Mouse (Mus musculus) right cerebral cortex, postnatal 10 days (tissue): ENCODE results near the gene Bod1.

Experiments
- DNase-seq, 2 experiments: peaks; one replicate each; pipeline ENCODE4 v3.0.0; 2021; ENCODE audit warnings: low spot score in 2 of 2

The Bod1 gene

GRCm38 (mm10) chr11:31669172-31669869 is 2.4 kb downstream of the Bod1 start:
- no peak for DNase-seq

GRCm38 (mm10) chr11:31664186-31664585 is 7.5 kb downstream of the Bod1 start:
- DNase-seq = no peak

DNA sequence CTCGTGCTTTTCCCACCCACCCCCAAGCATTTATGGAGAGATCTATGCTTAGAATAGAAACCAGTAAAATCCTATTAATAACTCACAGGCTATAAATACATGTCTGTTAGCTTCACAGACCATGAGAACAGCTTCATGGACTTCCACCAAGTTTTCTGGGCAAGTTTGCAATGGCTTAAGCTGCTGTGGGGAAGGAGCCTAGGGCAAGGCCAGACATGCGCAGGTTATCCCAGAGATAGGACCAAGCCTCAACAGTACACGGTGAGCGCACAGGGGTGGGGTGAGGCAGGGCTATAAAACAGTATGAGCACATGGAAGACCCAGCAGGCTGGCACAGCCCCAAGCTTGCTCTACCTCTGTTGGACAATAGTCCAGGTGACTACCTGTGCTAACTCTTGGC is 8.2 kb downstream of the Bod1 start:
- DNase-seq = peak in 1 of 2 experiments; percentile 53

GRCm38 (mm10) chr11:31662872-31663446 is 8.7 kb downstream of the Bod1 start:
- no peak for DNase-seq

- DNase-seq = no peak
Measured at GRCm38 (mm10) chr11:31662214-31662613, 9.5 kb downstream of the Bod1 start.

DNA sequence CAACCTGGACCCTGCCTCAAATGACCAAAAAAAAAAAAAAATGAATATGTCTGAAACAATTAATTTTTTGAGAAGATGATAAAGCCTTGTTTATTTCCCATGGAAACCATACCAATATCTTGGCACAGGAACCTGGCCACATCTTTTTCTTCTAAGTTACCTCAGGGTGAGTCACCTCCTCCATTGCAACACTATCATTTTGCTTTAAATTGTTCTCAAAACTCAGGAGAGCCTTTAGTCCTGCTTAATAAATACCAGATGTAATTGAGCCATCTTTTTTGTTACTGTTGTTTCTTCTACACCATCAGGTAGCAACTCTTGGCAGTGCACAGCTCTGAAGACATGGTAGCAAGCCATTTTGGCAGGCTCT is 13.9 kb downstream of the Bod1 start:
- DNase-seq = no peak

DNA sequence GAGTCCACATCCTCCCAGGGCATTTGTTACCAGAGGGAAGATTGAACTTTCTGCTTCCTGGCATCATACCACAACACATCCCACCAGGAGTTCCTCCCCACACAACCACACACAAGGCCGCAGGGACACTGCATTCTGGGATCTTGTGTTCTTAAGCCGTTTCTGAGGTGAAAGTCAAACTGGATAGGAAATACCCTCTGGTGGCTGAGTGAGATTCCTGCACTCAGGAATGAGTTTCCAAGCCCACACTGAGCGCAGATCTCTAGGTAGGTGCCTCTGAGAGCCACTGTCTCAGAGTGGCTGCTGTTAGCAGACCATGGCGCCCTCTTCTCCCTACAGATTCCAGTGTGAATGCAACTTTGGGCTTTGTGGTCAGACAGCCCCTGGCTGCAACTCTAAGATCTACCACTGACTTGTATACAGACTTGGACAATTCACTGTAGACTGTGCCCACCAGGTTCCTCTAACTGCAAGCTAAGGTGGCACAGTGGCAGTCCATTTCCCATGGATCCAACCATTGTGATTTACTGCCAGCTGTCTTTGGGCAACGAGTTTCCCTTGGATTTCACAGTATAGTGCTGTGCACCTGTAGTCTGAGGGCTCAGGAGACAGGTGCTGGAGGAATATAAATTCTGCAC is 14.4 kb downstream of the Bod1 start:
- no peak for DNase-seq

DNA sequence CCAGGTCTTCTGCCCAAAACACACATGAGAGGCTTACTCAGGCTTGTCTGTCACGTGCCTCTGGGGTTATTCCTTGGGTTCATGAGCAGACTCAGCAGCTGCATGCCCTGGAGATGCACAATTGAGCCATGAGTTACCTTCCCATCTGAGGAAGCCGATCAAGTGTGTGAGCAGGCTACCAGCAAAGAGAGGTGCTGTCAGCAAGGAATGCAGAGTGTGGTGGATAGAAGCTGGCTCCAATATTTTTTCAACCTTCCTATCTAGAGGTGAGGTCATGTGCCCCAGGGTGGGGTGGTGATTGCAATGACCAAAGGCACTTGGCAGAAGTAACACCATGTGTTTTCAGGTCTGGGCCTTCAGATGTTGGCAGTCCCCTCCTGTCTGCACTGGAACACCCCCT is 22.2 kb downstream of the Bod1 start:
- DNase-seq = no peak

GRCm38 (mm10) chr11:31647268-31647667 is 24.4 kb downstream of the Bod1 start:
- no peak for DNase-seq

GRCm38 (mm10) chr11:31646571-31646970 is 25.1 kb downstream of the Bod1 start:
- DNase-seq = no peak

GRCm38 (mm10) chr11:31643120-31643519 is 28.6 kb downstream of the Bod1 start:
- DNase-seq = no peak

DNA sequence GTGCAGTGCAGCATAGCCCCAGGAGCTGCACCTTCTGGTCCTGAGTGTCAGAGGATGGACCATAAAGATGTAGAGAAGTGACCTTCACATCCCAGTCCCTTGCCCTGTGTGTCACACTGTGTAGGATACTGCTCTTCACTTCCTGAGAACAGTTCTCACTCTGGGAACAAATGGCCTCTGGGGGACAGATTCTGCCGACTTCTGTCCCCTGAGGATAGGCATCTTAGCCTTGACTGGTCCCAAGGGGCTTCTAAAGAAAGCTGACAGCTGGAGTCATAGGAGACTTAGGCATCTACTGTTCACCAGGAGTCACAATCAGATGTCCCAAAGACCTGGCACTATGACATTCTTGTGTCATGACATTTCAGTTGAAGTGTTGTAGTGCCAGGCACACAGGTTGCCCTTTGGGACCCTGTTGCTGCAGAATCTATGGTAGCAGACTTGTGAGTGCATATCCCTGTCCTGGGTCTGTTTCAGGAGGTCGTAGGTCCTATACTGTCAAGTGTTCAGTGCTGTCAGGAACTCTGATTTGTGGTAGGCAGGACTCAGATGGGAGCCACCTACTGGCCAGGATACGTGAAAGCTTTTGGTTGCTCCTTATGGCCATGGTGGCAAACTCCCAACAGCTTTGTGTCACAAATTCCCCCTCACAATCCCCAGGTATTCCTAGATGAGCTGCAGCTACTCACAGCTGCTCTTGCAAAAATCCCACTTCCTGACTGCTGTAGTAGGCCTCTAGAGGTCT is 30.4 kb downstream of the Bod1 start:
- no peak for DNase-seq

DNA sequence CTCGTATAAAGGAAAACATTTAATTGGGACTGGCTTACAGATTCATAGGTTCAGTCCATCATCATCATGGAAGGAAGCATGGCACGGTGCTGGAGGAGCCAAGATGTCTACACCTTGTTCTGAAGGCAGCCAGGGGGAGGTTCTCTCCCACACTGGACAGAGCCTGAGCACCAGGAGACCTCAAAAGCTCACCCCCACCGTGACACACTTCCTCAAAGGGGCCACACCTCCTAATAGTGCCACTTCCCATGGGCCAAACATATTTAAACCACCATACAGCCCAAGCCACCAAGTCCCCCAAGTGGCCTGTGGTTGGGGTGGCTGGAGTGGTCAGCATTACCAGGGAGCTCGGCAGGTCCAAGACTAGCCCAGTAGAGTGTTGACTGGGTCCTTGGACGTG is 31.5 kb downstream of the Bod1 start:
- no peak for DNase-seq

- DNase-seq = peak; percentile 65 to 81
Measured at GRCm38 (mm10) chr11:31637788-31638373, 33.8 kb downstream of the Bod1 start.

GRCm38 (mm10) chr11:31628700-31629099 is 43.0 kb downstream of the Bod1 start:
- DNase-seq = no peak

GRCm38 (mm10) chr11:31620796-31621195 is 50.9 kb downstream of the Bod1 start:
- DNase-seq = no peak

DNA sequence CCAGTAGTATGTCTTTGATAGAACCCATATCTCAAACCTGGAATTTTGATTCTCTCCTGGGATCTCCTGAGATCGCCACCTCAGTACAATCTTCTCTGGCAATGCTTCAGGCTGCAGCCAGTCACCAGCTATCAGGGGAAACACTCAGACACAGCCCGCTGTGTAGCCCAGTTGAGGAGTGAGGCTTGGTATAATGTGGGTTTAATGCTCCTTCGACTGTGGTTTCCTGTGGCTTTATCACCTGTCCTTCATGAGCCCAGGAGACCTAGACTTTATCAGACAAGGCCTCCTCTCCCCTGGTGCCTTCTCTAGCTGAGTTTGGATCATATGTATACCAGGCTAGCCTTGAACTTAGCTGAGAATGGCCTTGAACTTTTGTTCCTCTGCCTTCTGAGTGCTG is 53.9 kb downstream of the Bod1 start:
- no peak for DNase-seq

DNA sequence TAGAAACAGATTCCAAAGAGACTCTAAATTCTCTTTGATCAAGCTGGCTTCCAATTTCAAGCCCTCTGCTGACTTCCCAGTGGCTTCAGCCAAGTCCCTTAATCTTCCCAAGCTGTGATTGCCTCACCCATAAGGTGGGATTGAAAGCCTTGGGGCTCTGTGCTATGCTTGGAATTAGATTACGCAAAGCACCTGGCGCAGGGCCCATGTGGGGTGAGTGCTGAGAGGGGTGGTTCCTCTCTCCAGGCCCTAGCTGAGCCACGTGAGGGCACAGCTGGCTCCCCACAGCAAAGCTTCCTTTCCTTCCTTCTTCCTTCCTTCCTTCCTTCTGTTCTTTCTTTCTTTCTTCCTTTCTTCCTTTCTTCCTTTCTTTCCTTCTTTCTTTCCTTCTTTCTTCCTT is 54.4 kb downstream of the Bod1 start:
- DNase-seq = no peak

- no peak for DNase-seq
Measured at GRCm38 (mm10) chr11:31616722-31617121, 55.0 kb downstream of the Bod1 start.
